Mouse (Mus musculus) heart, adult 2 months (tissue): Measurements from ENCODE around the gene Plcl1.
"Not testable (repeated sequence)": the region's sequence is repeated elsewhere in the genome, so short reads cannot be mapped to it uniquely, and the experiment has no call there.

Experiments used
- CTCF ChIP-seq: fragments of 200-600 bp; IDR thresholded peaks from 2 replicates; pipeline ENCODE4 v1.8.1; 2022; ENCODE audit warnings: antibody characterized with exemption, mild to moderate bottlenecking, moderate library complexity
- EP300 ChIP-seq: fragments of 200-500 bp; IDR thresholded peaks from 2 replicates; pipeline ENCODE4 v1.6.1; 2011; ENCODE audit warnings: low read depth, low read length, control low read depth; ENCODE audit not compliant: insufficient read depth

DNA sequence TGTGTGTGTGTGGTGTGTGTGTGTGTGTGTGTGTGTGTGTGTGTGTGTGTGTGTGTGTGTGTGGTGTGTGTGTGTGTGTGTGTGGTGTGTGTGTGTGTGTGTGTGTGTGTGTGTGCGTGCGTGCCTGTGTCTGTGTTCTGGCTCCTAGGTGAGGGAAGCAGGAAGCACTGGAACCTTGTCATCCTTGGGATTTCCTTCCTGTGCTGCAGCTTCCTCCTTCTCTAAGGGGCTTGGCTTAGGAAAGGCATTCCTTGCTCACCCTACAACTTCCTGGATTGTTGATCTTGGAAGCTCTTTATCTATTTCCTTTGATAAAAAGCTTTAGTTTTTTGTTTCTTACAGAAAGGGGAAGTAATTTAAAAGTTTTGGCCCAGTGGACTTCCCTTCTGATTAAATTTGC, 107.1 kb downstream of the Plcl1 start:
- not testable (repeated sequence) for TF ChIP-seq EP300, CTCF
